Mouse (Mus musculus) intestine, embryonic 14.5 days (tissue): ENCODE measurements around the gene Tac2. TPM values are rescaled to one million over a fixed set of nuclear protein-coding genes. Genes with fewer than 3 reads are reported as not detected.

Source experiments
- polyA plus RNA-seq: library from polyadenylated mRNA; unstranded; fragments of >200 nt; fragmentation: Nextera tagmentation; extraction: Ambion mirVana; gene quantifications from 2 replicates; pipeline ENCODE4 v1.2.1, GENCODE M21; 2014

Gene Tac2
- polyA plus RNA-seq, 1 experiment from 2014 or later = 5.3 TPM

Other genes with a start within 250 kb of the Tac2 start
- 0.32 TPM in 1 of 2 replicates, not detected in the other for gene Stac3, start 222.8 kb upstream of the Tac2 start, polyA plus RNA-seq
- 25.9 and 28.5 TPM in 2 replicates for gene Ndufa4l2, start 209.5 kb upstream of the Tac2 start, polyA plus RNA-seq
- 132 and 142 TPM in 2 replicates for gene Shmt2, start 202.0 kb upstream of the Tac2 start, polyA plus RNA-seq
- 4.0 and 5.5 TPM in 2 replicates for gene Nxph4, start 189.9 kb upstream of the Tac2 start, polyA plus RNA-seq
- 92.1 and 96.6 TPM in 2 replicates for gene Lrp1, start 103.3 kb upstream of the Tac2 start, polyA plus RNA-seq
- 28.5 and 29.4 TPM in 2 replicates for gene Stat6, start 81.5 kb upstream of the Tac2 start, polyA plus RNA-seq
- 8.8 and 8.9 TPM in 2 replicates for gene Nemp1, start 57.6 kb upstream of the Tac2 start, polyA plus RNA-seq
- gene Nab2, start 55.9 kb upstream of the Tac2 start, polyA plus RNA-seq = 7.4 and 7.5 TPM in 2 replicates
- gene Myo1a, start 19.3 kb upstream of the Tac2 start, polyA plus RNA-seq = 11.5 and 15.3 TPM in 2 replicates
- gene Zbtb39, start 15.1 kb downstream of the Tac2 start, polyA plus RNA-seq = 3.9 and 4.1 TPM in 2 replicates
- gene Gpr182, start 27.3 kb downstream of the Tac2 start, polyA plus RNA-seq = 0.39 and 0.43 TPM in 2 replicates
- 0.07 TPM in 1 of 2 replicates, not detected in the other for gene Rdh1, start 35.2 kb downstream of the Tac2 start, polyA plus RNA-seq
- not detected in 2 replicates for gene Rdh16f1, start 35.3 kb downstream of the Tac2 start, polyA plus RNA-seq
- gene Rdh9, start 51.9 kb downstream of the Tac2 start, polyA plus RNA-seq = 0.07 TPM in 1 of 2 replicates, not detected in the other
- not detected in 2 replicates for gene Rdh16, start 76.7 kb downstream of the Tac2 start, polyA plus RNA-seq
- gene Rdh19, start 125.5 kb downstream of the Tac2 start, polyA plus RNA-seq = not detected in 2 replicates
- gene Rdh16f2, start 142.0 kb downstream of the Tac2 start, polyA plus RNA-seq = 0.14 TPM in 1 of 2 replicates, not detected in the other
- gene Rdh7, start 164.3 kb downstream of the Tac2 start, polyA plus RNA-seq = 0.14 TPM in 1 of 2 replicates, not detected in the other
- gene Sdr9c7, start 174.0 kb downstream of the Tac2 start, polyA plus RNA-seq = not detected in 2 replicates